Mouse (Mus musculus): ENCODE measurements around the gene Smco4. TPM values are rescaled to one million over a fixed set of nuclear protein-coding genes. Genes with fewer than 3 reads are reported as not detected.
"Not testable (repeated sequence)": the region's sequence is repeated elsewhere in the genome, so short reads cannot be mapped to it uniquely, and the experiment has no call there.

Gene Smco4
- total RNA-seq, 1 experiment from 2014 or later = 4.0 TPM

- ATAC-seq (ENCODE audit: extremely low read depth, insufficient number of reproducible peaks, low FRiP score, poor library complexity, severe bottlenecking) = peak; percentile 32; the same call in 1 of the 2 replicates
Observed at GRCm38 (mm10) chr9:15534110-15534509, 40.9 kb downstream of the Smco4 start.

- ATAC-seq (ENCODE audit: extremely low read depth, insufficient number of reproducible peaks, low FRiP score, poor library complexity, severe bottlenecking) = no peak
Observed at GRCm38 (mm10) chr9:15535418-15535817, 42.2 kb downstream of the Smco4 start.

- no peak for ATAC-seq (ENCODE audit: extremely low read depth, insufficient number of reproducible peaks, low FRiP score, poor library complexity, severe bottlenecking)
Observed at GRCm38 (mm10) chr9:15536861-15537426, 43.7 kb downstream of the Smco4 start.

- ATAC-seq (ENCODE audit: extremely low read depth, insufficient number of reproducible peaks, low FRiP score, poor library complexity, severe bottlenecking) = no peak
Observed at GRCm38 (mm10) chr9:15537455-15538048, 44.3 kb downstream of the Smco4 start.

- ATAC-seq (ENCODE audit: extremely low read depth, insufficient number of reproducible peaks, low FRiP score, poor library complexity, severe bottlenecking) = no peak
Observed at GRCm38 (mm10) chr9:15538979-15539533, 45.8 kb downstream of the Smco4 start.

- ATAC-seq (ENCODE audit: extremely low read depth, insufficient number of reproducible peaks, low FRiP score, poor library complexity, severe bottlenecking) = no peak
Observed at GRCm38 (mm10) chr9:15541735-15542354, 48.6 kb downstream of the Smco4 start.

GRCm38 (mm10) chr9:15550461-15550961, 57.3 kb downstream of the Smco4 start:
- peak; percentile 33; the same call in 1 of the 2 replicates for ATAC-seq (ENCODE audit: extremely low read depth, insufficient number of reproducible peaks, low FRiP score, poor library complexity, severe bottlenecking)

- ATAC-seq (ENCODE audit: extremely low read depth, insufficient number of reproducible peaks, low FRiP score, poor library complexity, severe bottlenecking) = not testable (repeated sequence)
Observed at GRCm38 (mm10) chr9:15551073-15551472, 57.8 kb downstream of the Smco4 start.

GRCm38 (mm10) chr9:15551933-15552851, 59.0 kb downstream of the Smco4 start:
- ATAC-seq (ENCODE audit: extremely low read depth, insufficient number of reproducible peaks, low FRiP score, poor library complexity, severe bottlenecking) = no peak

GRCm38 (mm10) chr9:15553322-15553721, 60.1 kb downstream of the Smco4 start:
- no peak for ATAC-seq (ENCODE audit: extremely low read depth, insufficient number of reproducible peaks, low FRiP score, poor library complexity, severe bottlenecking)

GRCm38 (mm10) chr9:15560451-15560850, 67.2 kb downstream of the Smco4 start:
- no peak for ATAC-seq (ENCODE audit: extremely low read depth, insufficient number of reproducible peaks, low FRiP score, poor library complexity, severe bottlenecking)

- no peak for ATAC-seq (ENCODE audit: extremely low read depth, insufficient number of reproducible peaks, low FRiP score, poor library complexity, severe bottlenecking)
Observed at GRCm38 (mm10) chr9:15562353-15562752, 69.1 kb downstream of the Smco4 start.

GRCm38 (mm10) chr9:15574750-15575454, 81.7 kb downstream of the Smco4 start:
- ATAC-seq (ENCODE audit: extremely low read depth, insufficient number of reproducible peaks, low FRiP score, poor library complexity, severe bottlenecking) = no peak

- no peak for ATAC-seq (ENCODE audit: extremely low read depth, insufficient number of reproducible peaks, low FRiP score, poor library complexity, severe bottlenecking)
Observed at GRCm38 (mm10) chr9:15578427-15578826, 85.2 kb downstream of the Smco4 start.

GRCm38 (mm10) chr9:15578946-15579345, 85.7 kb downstream of the Smco4 start:
- ATAC-seq (ENCODE audit: extremely low read depth, insufficient number of reproducible peaks, low FRiP score, poor library complexity, severe bottlenecking) = no peak

GRCm38 (mm10) chr9:15580176-15580575, 86.9 kb downstream of the Smco4 start:
- no peak for ATAC-seq (ENCODE audit: extremely low read depth, insufficient number of reproducible peaks, low FRiP score, poor library complexity, severe bottlenecking)

- no peak for ATAC-seq (ENCODE audit: extremely low read depth, insufficient number of reproducible peaks, low FRiP score, poor library complexity, severe bottlenecking)
Observed at GRCm38 (mm10) chr9:15582026-15582425, 88.8 kb downstream of the Smco4 start.

GRCm38 (mm10) chr9:15584209-15584608, 91.0 kb downstream of the Smco4 start:
- ATAC-seq (ENCODE audit: extremely low read depth, insufficient number of reproducible peaks, low FRiP score, poor library complexity, severe bottlenecking) = no peak
